Comparison of ENCODE assay signal across 8 mouse cellular contexts in genomic region chr19:34193683-34194082, GRCm38 (mm10). TPM values are rescaled to one million over a fixed set of nuclear protein-coding genes. Genes with fewer than 3 reads are reported as not detected.
DNase-seq lines count a peak whose midpoint lies in the region; ATAC-seq lines count a peak whose summit lies in the region.

No protein-coding gene starts in this region.

- intact Hi-C loops in heart, postnatal 25 days (cut with DNase I): no loop called here

- H3K9me3 ChIP-seq in heart, embryonic 10.5 days: no peaks in the 10 kb centered on the region
- no peaks in the 10 kb centered on the region for H3K9me3 ChIP-seq in forebrain, embryonic 16.5 days (ENCODE audit: control insufficient read depth, low read length)
- H3K9me3 ChIP-seq in liver, embryonic 15.5 days (replicated peaks): no peaks in the 10 kb centered on the region

- peak overlapping the region; percentile 82 for H3K4me3 ChIP-seq in heart, embryonic 10.5 days
- H3K4me3 ChIP-seq in forebrain, embryonic 16.5 days (replicated peaks; ENCODE audit: low read length): peak overlapping the region; percentile 81
- H3K4me3 ChIP-seq in liver, embryonic 15.5 days (replicated peaks): peak overlapping the region; percentile 65

- ATAC-seq in forebrain, embryonic 16.5 days: no peak
- ATAC-seq in liver, embryonic 15.5 days (ENCODE audit: insufficient read depth): no peak

- peak overlapping the region; percentile 95 for H3K4me2 ChIP-seq in forebrain, embryonic 16.5 days (ENCODE audit: low read length)
- peak overlapping the region; percentile 83 for H3K4me2 ChIP-seq in liver, embryonic 15.5 days

- no peak for DNase-seq in heart, embryonic 10.5 days (ENCODE audit: low spot score)
- DNase-seq in heart, postnatal 25 days (ENCODE audit: low spot score): no peak
- peak; percentile 22 for DNase-seq in 3T3-L1 (ENCODE audit: low read depth, low spot score)
- DNase-seq in layer of hippocampus, adult 9-10 months (ENCODE audit: low spot score): no peak
- DNase-seq in retina, embryonic 14.5 days (ENCODE audit: low spot score): no peak
- DNase-seq in gastrocnemius, adult 18-20 months (ENCODE audit: low spot score): no peak

- peaks cover 4% of the 10 kb centered on the region; the same call in 1 of the 2 replicates for H3K27me3 ChIP-seq in heart, embryonic 10.5 days (ENCODE audit: insufficient read depth, poor library complexity, severe bottlenecking)
- H3K27me3 ChIP-seq in forebrain, embryonic 16.5 days (replicated peaks; ENCODE audit: control insufficient read depth, insufficient read depth, low read length): no peaks in the 10 kb centered on the region
- H3K27me3 ChIP-seq in liver, embryonic 15.5 days: peaks cover 8% of the 10 kb centered on the region; the same call in 1 of the 2 replicates

- WGBS in heart, embryonic 10.5 days: 67% methylated on average over 9 of the region's 9 CpGs
- WGBS in forebrain, embryonic 16.5 days: 65% methylated on average over 9 of the region's 9 CpGs
- WGBS in liver, embryonic 15.5 days (ENCODE audit: insufficient replicate concordance): 59% methylated on average over 9 of the region's 9 CpGs

- no peaks in the 10 kb centered on the region for H3K36me3 ChIP-seq in heart, embryonic 10.5 days
- no peaks in the 10 kb centered on the region for H3K36me3 ChIP-seq in forebrain, embryonic 16.5 days (ENCODE audit: control insufficient read depth, insufficient read depth)
- H3K36me3 ChIP-seq in liver, embryonic 15.5 days (replicated peaks): no peaks in the 10 kb centered on the region

- H3K4me1 ChIP-seq in heart, embryonic 10.5 days: peaks cover 5% of the 10 kb centered on the region; the same call in 1 of the 2 replicates
- H3K4me1 ChIP-seq in forebrain, embryonic 16.5 days (replicated peaks; ENCODE audit: control insufficient read depth, insufficient read depth, low read length): peaks cover 3% of the 10 kb centered on the region; the same call in 1 of the 2 replicates
- H3K4me1 ChIP-seq in liver, embryonic 15.5 days (replicated peaks): peaks cover 33% of the 10 kb centered on the region

- no peak overlapping the region for H3K27ac ChIP-seq in heart, embryonic 10.5 days
- no peak overlapping the region for H3K27ac ChIP-seq in forebrain, embryonic 16.5 days (ENCODE audit: low read length)
- H3K27ac ChIP-seq in liver, embryonic 15.5 days (replicated peaks): no peak overlapping the region

- no peak overlapping the region for H3K9ac ChIP-seq in forebrain, embryonic 16.5 days (replicated peaks; ENCODE audit: low read depth, low read length)
- H3K9ac ChIP-seq in liver, embryonic 15.5 days: peak overlapping the region; percentile 45; the same call in 1 of the 2 replicates

RNA-seq across cellular contexts. Expression of gene Stambpl1, which starts 1.7 kb away (rescaled TPM):
- polyA plus RNA-seq in heart, embryonic 10.5 days (2016; fragmentation: Nextera tagmentation; extraction: Ambion mirVana): 3.9 and 6.3 TPM in 2 replicates
- total RNA-seq in heart, postnatal 25 days (2021): 1 to 10 TPM; 3.3 to 3.6 TPM
- 10.0 and 11.7 TPM in 2 replicates for polyA plus RNA-seq in forebrain, embryonic 16.5 days (2015; fragmentation: Nextera tagmentation; extraction: Ambion mirVana)
- 4.7 and 5.1 TPM in 2 replicates for polyA plus RNA-seq in liver, embryonic 15.5 days (2015; fragmentation: Nextera tagmentation; extraction: Ambion mirVana)
- total RNA-seq in gastrocnemius, adult 18-20 months (2021): 1 to 10 TPM in 1 of 2 experiments, under 1 TPM in 1; 0.39 to 1.2 TPM

RNA-seq across cellular contexts. Expression of gene Ankrd22, which starts 27.8 kb away (rescaled TPM):
- not detected in 2 replicates for polyA plus RNA-seq in heart, embryonic 10.5 days (2016; fragmentation: Nextera tagmentation; extraction: Ambion mirVana)
- total RNA-seq in heart, postnatal 25 days (2021): not detected
- not detected in 2 replicates for polyA plus RNA-seq in forebrain, embryonic 16.5 days (2015; fragmentation: Nextera tagmentation; extraction: Ambion mirVana)
- 0.45 and 0.50 TPM in 2 replicates for polyA plus RNA-seq in liver, embryonic 15.5 days (2015; fragmentation: Nextera tagmentation; extraction: Ambion mirVana)
- total RNA-seq in gastrocnemius, adult 18-20 months (2021): not detected
